Mouse (Mus musculus): ENCODE data around the gene Cep135. TPM values are rescaled to one million over a fixed set of nuclear protein-coding genes. Genes with fewer than 3 reads are reported as not detected.

Cep135 gene
- polyA plus RNA-seq, 1 experiment from 2014 or later: 2.7 TPM

- WGBS (ENCODE audit: insufficient replicate concordance): 86% methylated on average over 5 of the region's 5 CpGs
- no peak for TF ChIP-seq CTCF (IDR thresholded peaks at IDR 0.05; ENCODE audit: low read depth)
- no peak for TF ChIP-seq EP300 (IDR thresholded peaks at IDR 0.05; ENCODE audit: low read depth)
- ATAC-seq: no peak
Observed at GRCm38 (mm10) chr5:76668547-76668946, 80.0 kb downstream of the Cep135 start.

GRCm38 (mm10) chr5:76670183-76670582, 81.7 kb downstream of the Cep135 start:
- H3K9me3 ChIP-seq (ENCODE audit: low read length): no peaks in the 10 kb centered on the region
- WGBS (ENCODE audit: insufficient replicate concordance): 76% methylated on average over 10 of the region's 10 CpGs
- no peaks in the 10 kb centered on the region for H3K36me3 ChIP-seq (replicated peaks; ENCODE audit: insufficient read depth, low read length)
- H3K27ac ChIP-seq (ENCODE audit: low read depth): no peak overlapping the region
- no peak overlapping the region for H3K4me3 ChIP-seq (ENCODE audit: low read depth, low read length)
- ATAC-seq: no peak
- no peaks in the 10 kb centered on the region for H3K4me1 ChIP-seq (ENCODE audit: insufficient read depth)
- no peak overlapping the region for H3K9ac ChIP-seq (replicated peaks)
- no peak overlapping the region for H3K4me2 ChIP-seq (ENCODE audit: low read depth, low read length)
- H3K27me3 ChIP-seq (ENCODE audit: insufficient read depth, low read length): no peaks in the 10 kb centered on the region
- DNase-seq: no peak
- TF ChIP-seq CTCF (IDR thresholded peaks at IDR 0.05; ENCODE audit: low read depth): no peak

More at GRCm38 (mm10) chr5:76668547-76668946, 80.0 kb downstream of the Cep135 start:
- no peak overlapping the region for H3K4me2 ChIP-seq (ENCODE audit: low read depth, low read length)
- no peak overlapping the region for H3K4me3 ChIP-seq (ENCODE audit: low read depth, low read length)
- no peaks in the 10 kb centered on the region for H3K36me3 ChIP-seq (replicated peaks; ENCODE audit: insufficient read depth, low read length)
- no peak for DNase-seq
- no peaks in the 10 kb centered on the region for H3K4me1 ChIP-seq (ENCODE audit: insufficient read depth)
- H3K27ac ChIP-seq (ENCODE audit: low read depth): no peak overlapping the region
- no peaks in the 10 kb centered on the region for H3K9me3 ChIP-seq (ENCODE audit: low read length)
- H3K27me3 ChIP-seq (ENCODE audit: insufficient read depth, low read length): no peaks in the 10 kb centered on the region
- no peak overlapping the region for H3K9ac ChIP-seq (replicated peaks)

GRCm38 (mm10) chr5:76674022-76674653, 85.6 kb downstream of the Cep135 start:
- H3K4me2 ChIP-seq (ENCODE audit: low read depth, low read length): no peak overlapping the region
- no peak overlapping the region for H3K4me3 ChIP-seq (ENCODE audit: low read depth, low read length)
- no peaks in the 10 kb centered on the region for H3K9me3 ChIP-seq (ENCODE audit: low read length)
- DNase-seq (no peak), ATAC-seq (no peak)
- 79% methylated on average over 5 of the region's 5 CpGs for WGBS (ENCODE audit: insufficient replicate concordance)
- no peaks in the 10 kb centered on the region for H3K36me3 ChIP-seq (replicated peaks; ENCODE audit: insufficient read depth, low read length)
- no peak for TF ChIP-seq CTCF (IDR thresholded peaks at IDR 0.05; ENCODE audit: low read depth)
- no peak for TF ChIP-seq EP300 (IDR thresholded peaks at IDR 0.05; ENCODE audit: low read depth)
- no peak overlapping the region for H3K9ac ChIP-seq (replicated peaks)
- H3K27me3 ChIP-seq (ENCODE audit: insufficient read depth, low read length): no peaks in the 10 kb centered on the region
- H3K27ac ChIP-seq (ENCODE audit: low read depth): no peak overlapping the region
- no peaks in the 10 kb centered on the region for H3K4me1 ChIP-seq (ENCODE audit: insufficient read depth)

GRCm38 (mm10) chr5:76675369-76675768, 86.9 kb downstream of the Cep135 start:
- TF ChIP-seq EP300 (IDR thresholded peaks at IDR 0.05; ENCODE audit: low read depth): no peak
- no peak for TF ChIP-seq CTCF (IDR thresholded peaks at IDR 0.05; ENCODE audit: low read depth)
- H3K4me1 ChIP-seq (ENCODE audit: insufficient read depth): no peaks in the 10 kb centered on the region
- H3K36me3 ChIP-seq (replicated peaks; ENCODE audit: insufficient read depth, low read length): no peaks in the 10 kb centered on the region
- H3K9me3 ChIP-seq (ENCODE audit: low read length): no peaks in the 10 kb centered on the region
- 36% methylated on average over 4 of the region's 4 CpGs for WGBS (ENCODE audit: insufficient replicate concordance)
- ATAC-seq (no peak), DNase-seq (no peak)
- no peaks in the 10 kb centered on the region for H3K27me3 ChIP-seq (ENCODE audit: insufficient read depth, low read length)
- no peak overlapping the region for H3K27ac ChIP-seq (ENCODE audit: low read depth)
- no peak overlapping the region for H3K4me2 ChIP-seq (ENCODE audit: low read depth, low read length)
- no peak overlapping the region for H3K9ac ChIP-seq (replicated peaks)
- H3K4me3 ChIP-seq (ENCODE audit: low read depth, low read length): no peak overlapping the region

GRCm38 (mm10) chr5:76680959-76681358, 92.5 kb downstream of the Cep135 start:
- DNase-seq (no peak), ATAC-seq (no peak)
- peaks cover 5% of the 10 kb centered on the region; the same call in 1 of the 2 replicates for H3K4me1 ChIP-seq (ENCODE audit: insufficient read depth)
- no peak overlapping the region for H3K4me2 ChIP-seq (ENCODE audit: low read depth, low read length)
- H3K4me3 ChIP-seq (ENCODE audit: low read depth, low read length): no peak overlapping the region
- no peak overlapping the region for H3K9ac ChIP-seq (replicated peaks)
- 76% methylated on average over 2 of the region's 3 CpGs for WGBS (ENCODE audit: insufficient replicate concordance)
- no peak for TF ChIP-seq EP300 (IDR thresholded peaks at IDR 0.05; ENCODE audit: low read depth)
- TF ChIP-seq CTCF (IDR thresholded peaks at IDR 0.05; ENCODE audit: low read depth): no peak
- no peaks in the 10 kb centered on the region for H3K9me3 ChIP-seq (ENCODE audit: low read length)
- no peaks in the 10 kb centered on the region for H3K27me3 ChIP-seq (ENCODE audit: insufficient read depth, low read length)
- H3K36me3 ChIP-seq (replicated peaks; ENCODE audit: insufficient read depth, low read length): no peaks in the 10 kb centered on the region
- no peak overlapping the region for H3K27ac ChIP-seq (ENCODE audit: low read depth)

- peaks cover 12% of the 10 kb centered on the region for H3K4me1 ChIP-seq (ENCODE audit: insufficient read depth)
Observed at GRCm38 (mm10) chr5:76681895-76682656, 93.6 kb downstream of the Cep135 start.

More at GRCm38 (mm10) chr5:76681895-76682656, 93.6 kb downstream of the Cep135 start:
- H3K9ac ChIP-seq (replicated peaks): no peak overlapping the region
- no peak for TF ChIP-seq CTCF (IDR thresholded peaks at IDR 0.05; ENCODE audit: low read depth)
- no peak overlapping the region for H3K27ac ChIP-seq (ENCODE audit: low read depth)
- no peaks in the 10 kb centered on the region for H3K27me3 ChIP-seq (ENCODE audit: insufficient read depth, low read length)
- H3K4me2 ChIP-seq (ENCODE audit: low read depth, low read length): no peak overlapping the region
- DNase-seq (no peak), ATAC-seq (no peak)
- 69% methylated on average over 4 of the region's 4 CpGs for WGBS (ENCODE audit: insufficient replicate concordance)
- no peaks in the 10 kb centered on the region for H3K9me3 ChIP-seq (ENCODE audit: low read length)
- no peak overlapping the region for H3K4me3 ChIP-seq (ENCODE audit: low read depth, low read length)
- no peaks in the 10 kb centered on the region for H3K36me3 ChIP-seq (replicated peaks; ENCODE audit: insufficient read depth, low read length)
